Mouse (Mus musculus): ENCODE results near the gene Tnrc6b. TPM values are rescaled to one million over a fixed set of nuclear protein-coding genes. Genes with fewer than 3 reads are reported as not detected.

Tnrc6b gene
- polyA plus RNA-seq, 1 experiment, result 8.2 TPM

DNA sequence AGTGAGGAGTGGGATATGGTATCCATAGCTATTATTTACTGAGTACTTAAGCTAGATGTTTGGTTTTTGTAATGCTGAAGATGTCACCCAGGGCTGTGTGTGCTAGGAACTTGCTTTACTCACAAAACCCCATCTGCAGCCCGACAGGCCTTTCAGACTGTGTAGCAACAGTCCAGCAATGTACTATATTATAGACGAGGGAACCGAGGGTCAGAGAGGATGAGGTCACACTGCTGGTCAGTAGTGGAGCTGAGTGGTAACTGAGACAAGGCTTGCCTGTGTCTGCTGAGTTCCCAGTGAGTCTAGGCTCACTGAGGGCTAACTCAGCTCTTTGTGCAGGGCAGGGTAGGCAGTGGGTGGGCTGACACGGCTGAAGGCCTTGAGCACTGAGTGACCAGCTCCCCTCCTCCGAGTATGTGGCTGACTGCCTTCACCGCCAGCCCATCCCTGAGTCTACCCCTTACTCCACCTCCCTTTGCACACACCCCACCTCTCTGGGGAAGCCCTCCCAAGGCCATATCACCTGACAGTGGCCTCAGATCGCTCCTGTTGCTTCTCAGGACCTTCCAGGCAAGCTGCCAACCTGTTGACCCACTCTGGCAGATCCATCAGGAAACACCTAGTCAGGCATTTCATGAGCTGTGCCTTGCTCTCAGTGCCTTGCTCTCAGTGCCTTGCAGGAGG is 30.6 kb upstream of the Tnrc6b start:
- H3K4me1 ChIP-seq (ENCODE audit: control insufficient read depth), result no peaks in the 10 kb centered on the region; the same call in 1 of the 2 replicates
- no peak for TF ChIP-seq GATA1 (IDR thresholded peaks at IDR 0.05; ENCODE audit: low read length)
- TF ChIP-seq TAL1 (IDR thresholded peaks at IDR 0.05; ENCODE audit: low read length), result no peak
- H3K27me3 ChIP-seq (ENCODE audit: control insufficient read depth), result peaks cover 7% of the 10 kb centered on the region
- no peaks in the 10 kb centered on the region for H3K9me3 ChIP-seq (ENCODE audit: control insufficient read depth, low read length)
- no peak overlapping the region for H3K4me3 ChIP-seq (replicated peaks)
- no peaks in the 10 kb centered on the region for H3K36me3 ChIP-seq (ENCODE audit: control insufficient read depth)

DNA sequence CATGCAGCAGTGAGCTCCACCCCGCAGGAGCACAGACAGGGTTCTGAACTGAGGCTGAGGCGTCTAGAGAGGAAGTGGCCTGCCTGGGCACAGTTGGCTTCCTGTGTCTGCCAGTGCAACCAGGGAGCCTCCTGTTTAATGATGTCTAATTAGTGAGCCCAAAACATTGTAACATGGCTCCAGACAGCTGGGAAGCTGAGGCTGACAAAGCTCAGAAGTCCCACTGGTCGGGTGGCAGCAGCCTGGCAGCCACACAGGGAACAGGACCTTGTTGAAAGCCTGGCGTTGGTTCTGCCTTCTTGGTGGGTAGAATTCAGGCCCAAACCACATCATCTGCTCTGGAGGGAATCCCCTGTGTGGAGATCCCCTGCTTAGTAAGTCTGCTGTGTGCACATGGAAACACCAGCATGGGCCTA is 29.6 kb upstream of the Tnrc6b start:
- Histone ChIP-seq H3K9me3 (ENCODE audit: control insufficient read depth, low read length) (no peaks in the 10 kb centered on the region), H3K4me3 (replicated peaks) (no peak overlapping the region), H3K36me3 (ENCODE audit: control insufficient read depth) (no peaks in the 10 kb centered on the region), H3K4me1 (ENCODE audit: control insufficient read depth) (no peaks in the 10 kb centered on the region; the same call in 1 of the 2 replicates), H3K27me3 (ENCODE audit: control insufficient read depth) (peaks cover 10% of the 10 kb centered on the region)
- no peak for TF ChIP-seq GATA1 (IDR thresholded peaks at IDR 0.05; ENCODE audit: low read length)
- no peak for TF ChIP-seq TAL1 (IDR thresholded peaks at IDR 0.05; ENCODE audit: low read length)

GRCm38 (mm10) chr15:80682343-80682742 is 28.8 kb upstream of the Tnrc6b start:
- Histone ChIP-seq H3K4me3 (replicated peaks) (no peak overlapping the region), H3K36me3 (ENCODE audit: control insufficient read depth) (no peaks in the 10 kb centered on the region), H3K9me3 (ENCODE audit: control insufficient read depth, low read length) (no peaks in the 10 kb centered on the region), H3K4me1 (ENCODE audit: control insufficient read depth) (no peaks in the 10 kb centered on the region; the same call in 1 of the 2 replicates), H3K27me3 (ENCODE audit: control insufficient read depth) (peaks cover 15% of the 10 kb centered on the region)
- TF ChIP-seq TAL1 (IDR thresholded peaks at IDR 0.05; ENCODE audit: low read length) (no peak), GATA1 (IDR thresholded peaks at IDR 0.05; ENCODE audit: low read length) (no peak)

- H3K4me1 ChIP-seq (ENCODE audit: control insufficient read depth), result no peaks in the 10 kb centered on the region; the same call in 1 of the 2 replicates
- H3K9me3 ChIP-seq (ENCODE audit: control insufficient read depth, low read length), result no peaks in the 10 kb centered on the region
- H3K36me3 ChIP-seq (ENCODE audit: control insufficient read depth), result no peaks in the 10 kb centered on the region
- peaks cover 15% of the 10 kb centered on the region for H3K27me3 ChIP-seq (ENCODE audit: control insufficient read depth)
- TF ChIP-seq GATA1 (IDR thresholded peaks at IDR 0.05; ENCODE audit: low read length), result no peak
- TF ChIP-seq TAL1 (IDR thresholded peaks at IDR 0.05; ENCODE audit: low read length), result no peak
- H3K4me3 ChIP-seq (replicated peaks), result no peak overlapping the region
Measured at GRCm38 (mm10) chr15:80683151-80683550, 28.0 kb upstream of the Tnrc6b start.

DNA sequence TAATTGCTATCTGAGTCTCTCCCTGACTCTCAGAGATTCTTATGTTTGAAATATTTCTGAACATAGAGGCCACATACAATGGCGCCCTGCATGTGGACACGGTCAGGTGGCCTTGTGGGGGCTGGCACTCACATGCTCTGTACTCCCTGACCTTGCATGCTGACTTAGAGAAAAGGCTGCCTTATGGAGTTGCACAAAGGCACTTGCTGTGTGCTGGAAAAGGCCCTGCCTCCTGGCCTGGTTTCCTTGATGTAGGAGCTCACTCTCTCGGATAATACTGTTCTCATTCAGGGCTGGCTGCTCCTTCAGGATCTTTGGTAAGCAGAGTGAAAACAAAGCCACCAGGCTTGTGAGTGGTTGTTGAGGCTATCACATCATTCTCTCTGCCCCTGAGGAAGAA is 27.1 kb upstream of the Tnrc6b start:
- Histone ChIP-seq H3K4me3 (replicated peaks) (no peak overlapping the region), H3K9me3 (ENCODE audit: control insufficient read depth, low read length) (no peaks in the 10 kb centered on the region), H3K27me3 (ENCODE audit: control insufficient read depth) (peaks cover 15% of the 10 kb centered on the region), H3K36me3 (ENCODE audit: control insufficient read depth) (no peaks in the 10 kb centered on the region), H3K4me1 (ENCODE audit: control insufficient read depth) (peaks cover 8% of the 10 kb centered on the region)
- TF ChIP-seq GATA1 (IDR thresholded peaks at IDR 0.05; ENCODE audit: low read length) (no peak), TAL1 (IDR thresholded peaks at IDR 0.05; ENCODE audit: low read length) (no peak)

DNA sequence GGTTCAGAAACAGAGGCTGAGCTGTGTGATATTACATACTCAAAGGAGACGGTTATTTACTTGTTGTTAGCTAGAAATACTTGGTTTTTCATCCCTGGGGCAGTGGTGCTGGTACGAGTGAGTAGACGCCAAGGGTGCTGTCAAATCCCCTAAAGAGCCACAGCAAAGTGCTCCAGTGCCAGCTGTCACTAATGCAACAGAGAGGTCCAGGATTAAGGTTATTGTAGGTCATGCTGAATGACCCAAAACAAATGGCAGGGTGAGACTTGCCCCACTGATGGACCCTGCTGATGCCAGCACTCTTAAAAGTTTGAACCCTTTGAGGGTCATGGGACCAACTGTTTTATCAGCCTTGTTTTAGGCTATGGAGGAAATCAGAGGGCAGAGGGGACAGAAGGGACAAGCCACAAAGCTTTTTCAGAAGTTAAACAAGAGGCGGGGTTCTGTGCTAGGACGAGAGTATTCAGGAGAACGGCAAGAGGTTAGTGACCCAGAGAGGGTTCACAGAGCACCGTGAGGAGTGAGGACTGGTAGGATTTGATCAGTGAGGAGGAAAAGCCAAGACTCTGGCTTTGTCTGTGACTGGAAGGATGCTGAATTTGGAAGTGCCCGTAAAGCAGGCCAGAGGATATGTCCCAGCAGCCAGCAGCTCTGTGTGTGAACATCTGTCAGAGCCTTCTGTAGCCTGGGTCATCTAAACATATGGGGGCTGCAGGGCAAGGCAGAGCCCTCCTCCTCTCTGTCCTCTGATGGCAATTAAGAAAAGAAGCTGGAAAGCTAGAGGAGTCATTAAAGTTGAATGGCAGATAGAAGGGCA is 26.1 kb upstream of the Tnrc6b start:
- no peak for TF ChIP-seq TAL1 (IDR thresholded peaks at IDR 0.05; ENCODE audit: low read length)
- no peak for TF ChIP-seq GATA1 (IDR thresholded peaks at IDR 0.05; ENCODE audit: low read length)
- H3K27me3 ChIP-seq (ENCODE audit: control insufficient read depth), result peaks cover 15% of the 10 kb centered on the region
- H3K36me3 ChIP-seq (ENCODE audit: control insufficient read depth), result no peaks in the 10 kb centered on the region
- H3K4me1 ChIP-seq (ENCODE audit: control insufficient read depth), result peaks cover 12% of the 10 kb centered on the region
- no peak overlapping the region for H3K4me3 ChIP-seq (replicated peaks)
- no peaks in the 10 kb centered on the region for H3K9me3 ChIP-seq (ENCODE audit: control insufficient read depth, low read length)

- TF ChIP-seq GATA1 (IDR thresholded peaks at IDR 0.05; ENCODE audit: low read length), result no peak
- TF ChIP-seq TAL1 (IDR thresholded peaks at IDR 0.05; ENCODE audit: low read length), result no peak
- peaks cover 15% of the 10 kb centered on the region for H3K27me3 ChIP-seq (ENCODE audit: control insufficient read depth)
- H3K4me1 ChIP-seq (ENCODE audit: control insufficient read depth), result peaks cover 12% of the 10 kb centered on the region
- H3K36me3 ChIP-seq (ENCODE audit: control insufficient read depth), result no peaks in the 10 kb centered on the region
- no peak overlapping the region for H3K4me3 ChIP-seq (replicated peaks)
- H3K9me3 ChIP-seq (ENCODE audit: control insufficient read depth, low read length), result no peaks in the 10 kb centered on the region
Measured at GRCm38 (mm10) chr15:80685603-80685895, 25.6 kb upstream of the Tnrc6b start.

DNA sequence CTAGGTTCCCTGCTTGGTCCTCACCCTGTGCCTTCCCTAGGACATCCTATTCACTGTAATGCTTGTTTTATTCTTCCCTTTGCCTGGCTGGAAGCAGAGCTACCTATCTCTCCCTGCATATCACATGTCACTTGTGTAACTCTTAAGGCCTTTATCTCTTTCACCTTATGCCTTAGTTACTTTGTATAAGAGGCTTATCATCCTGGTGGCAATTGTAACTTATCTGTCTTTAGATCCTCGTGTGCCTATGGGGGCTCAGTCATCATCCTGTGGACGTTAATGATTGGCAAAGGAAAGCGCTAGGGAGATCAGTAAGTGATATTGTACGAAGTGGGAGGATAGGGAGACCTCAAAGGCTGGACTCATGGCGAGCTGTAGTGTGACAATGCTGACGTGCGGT is 22.6 kb upstream of the Tnrc6b start:
- TF ChIP-seq TAL1 (IDR thresholded peaks at IDR 0.05; ENCODE audit: low read length) (no peak), GATA1 (IDR thresholded peaks at IDR 0.05; ENCODE audit: low read length) (no peak)
- H3K36me3 ChIP-seq (ENCODE audit: control insufficient read depth), result no peaks in the 10 kb centered on the region
- H3K4me1 ChIP-seq (ENCODE audit: control insufficient read depth), result peaks cover 12% of the 10 kb centered on the region
- H3K9me3 ChIP-seq (ENCODE audit: control insufficient read depth, low read length), result no peaks in the 10 kb centered on the region
- peaks cover 24% of the 10 kb centered on the region for H3K27me3 ChIP-seq (ENCODE audit: control insufficient read depth)
- H3K4me3 ChIP-seq (replicated peaks), result no peak overlapping the region

DNA sequence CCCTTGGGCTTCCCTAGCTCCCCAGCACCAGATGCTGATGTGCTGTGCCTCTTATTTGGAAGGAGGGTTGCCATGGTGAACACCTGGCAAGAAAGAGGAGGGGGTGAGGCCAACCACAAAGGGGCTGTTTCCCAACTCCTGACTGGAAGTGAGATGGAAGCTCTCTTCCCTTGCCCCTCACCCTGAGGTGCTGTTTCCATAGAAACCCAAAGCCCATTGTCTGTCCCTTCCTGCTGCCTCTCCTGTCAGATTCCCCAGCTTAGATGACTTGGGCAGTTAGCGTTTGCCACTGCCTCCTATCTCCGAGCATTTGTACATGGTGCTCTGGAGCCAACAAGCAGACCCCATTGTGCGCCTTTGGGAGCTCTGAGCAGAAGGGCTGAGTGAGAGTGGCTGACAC is 17.6 kb upstream of the Tnrc6b start:
- Histone ChIP-seq H3K4me3 (replicated peaks) (no peak overlapping the region), H3K36me3 (ENCODE audit: control insufficient read depth) (no peaks in the 10 kb centered on the region; the same call in 1 of the 2 replicates), H3K4me1 (ENCODE audit: control insufficient read depth) (peaks cover 9% of the 10 kb centered on the region), H3K9me3 (ENCODE audit: control insufficient read depth, low read length) (peaks cover 4% of the 10 kb centered on the region), H3K27me3 (ENCODE audit: control insufficient read depth) (peaks cover 18% of the 10 kb centered on the region)
- no peak for TF ChIP-seq TAL1 (IDR thresholded peaks at IDR 0.05; ENCODE audit: low read length)
- TF ChIP-seq GATA1 (IDR thresholded peaks at IDR 0.05; ENCODE audit: low read length), result no peak

Measured in erythroblast, embryonic 14.5 days (primary cell).